ENCODE assay signal across 21 mouse cellular contexts in genomic region chr7:111748571-111749071, GRCm38 (mm10). TPM values are rescaled to one million over a fixed set of nuclear protein-coding genes. Genes with fewer than 3 reads are reported as not detected.
DNase-seq lines count a peak whose midpoint lies in the region; ATAC-seq and TF ChIP-seq lines count a peak whose summit lies in the region.
"Had no signal": no experiment of that assay in that cellular context is flagged by ENCODE, and none has a peak within 500 bp of the region (broad histone marks: within the 10 kb centered on the region; RNA-seq: fewer than 3 reads in every experiment).

No protein-coding gene starts in this region.

- no peaks in the 10 kb centered on the region for H3K9me3 ChIP-seq in kidney, embryonic 15.5 days (replicated peaks)
- H3K9me3 ChIP-seq in midbrain, embryonic 13.5 days, result no peaks in the 10 kb centered on the region
- H3K9me3 ChIP-seq: heart, embryonic 15.5 days; midbrain, embryonic 15.5 days; neural tube, embryonic 15.5 days had no signal

- no peak for ATAC-seq in kidney, embryonic 15.5 days (replicated peaks; ENCODE audit: low FRiP score)
- no peak for ATAC-seq in midbrain, embryonic 13.5 days
- ATAC-seq: forebrain, embryonic 14.5 days; hindbrain, embryonic 16.5 days; intestine, embryonic 16.5 days; midbrain, embryonic 15.5 days had no signal

- no peaks in the 10 kb centered on the region for H3K36me3 ChIP-seq in kidney, embryonic 15.5 days
- H3K36me3 ChIP-seq in midbrain, embryonic 13.5 days, result no peaks in the 10 kb centered on the region
- H3K36me3 ChIP-seq: heart, embryonic 15.5 days; midbrain, embryonic 15.5 days; neural tube, embryonic 15.5 days had no signal

- H3K27ac ChIP-seq in layer of hippocampus, adult 2 months, result peak overlapping the region; percentile 58
- peak overlapping the region; percentile 20; the same call in 1 of the 2 replicates for H3K27ac ChIP-seq in left cerebral cortex, adult 2 months
- H3K27ac ChIP-seq in kidney, embryonic 15.5 days, result no peak overlapping the region
- no peak overlapping the region for H3K27ac ChIP-seq in midbrain, embryonic 13.5 days
- H3K27ac ChIP-seq: heart, embryonic 15.5 days; kidney, postnatal 0 days; liver, embryonic 14.5 days; midbrain, embryonic 15.5 days; neural tube, embryonic 15.5 days had no signal

- DNase-seq in right cerebral cortex, adult 18-20 months, result peak; percentile 75
- DNase-seq in right cerebral cortex, postnatal 14 days, result no peak
- peak; percentile 50 to 66 for DNase-seq in layer of hippocampus, adult 2 months (ENCODE audit: low spot score in 2 of 2)
- no peak for DNase-seq in left cerebral cortex, adult 2 months (ENCODE audit: extremely low spot score in 1 of 2, low spot score in 2 of 2)
- peak; percentile 78 for DNase-seq in telencephalon, adult 2 months (ENCODE audit: low read depth, low spot score)
- DNase-seq: adrenal gland, adult 8-10 months; cerebellum, adult 9-10 months; heart, adult 18-20 months; heart, postnatal 4 days; thymus, postnatal 25 days had no signal

- TF ChIP-seq CTCF in layer of hippocampus, adult 2 months (conservative IDR thresholded peaks at IDR 0.05), result no peak
- peak; percentile 5 for TF ChIP-seq CTCF in left cerebral cortex, adult 2 months (IDR thresholded peaks at IDR 0.05)

- intact Hi-C loops in left cerebral cortex, adult 2 months (cut with DNase I), result no loop called here

- 61% methylated on average over 3 of the region's 3 CpGs for WGBS in kidney, embryonic 15.5 days
- WGBS in midbrain, embryonic 13.5 days, result 95% methylated on average over 3 of the region's 3 CpGs

- no peaks in the 10 kb centered on the region for H3K27me3 ChIP-seq in kidney, embryonic 15.5 days
- H3K27me3 ChIP-seq in midbrain, embryonic 13.5 days, result no peaks in the 10 kb centered on the region
- H3K27me3 ChIP-seq: heart, embryonic 15.5 days; midbrain, embryonic 15.5 days; neural tube, embryonic 15.5 days had no signal

- H3K4me1 ChIP-seq in kidney, embryonic 15.5 days, result peaks cover 20% of the 10 kb centered on the region
- no peaks in the 10 kb centered on the region for H3K4me1 ChIP-seq in midbrain, embryonic 13.5 days (replicated peaks)
- H3K4me1 ChIP-seq: heart, embryonic 15.5 days; midbrain, embryonic 15.5 days had no signal

- H3K4me2 ChIP-seq in kidney, embryonic 15.5 days, result no peak overlapping the region
- H3K4me2 ChIP-seq in midbrain, embryonic 13.5 days (replicated peaks), result no peak overlapping the region
- H3K4me2 ChIP-seq: heart, embryonic 15.5 days; midbrain, embryonic 15.5 days; neural tube, embryonic 15.5 days had no signal

- no peak overlapping the region for H3K4me3 ChIP-seq in layer of hippocampus, adult 2 months
- H3K4me3 ChIP-seq in left cerebral cortex, adult 2 months, result no peak overlapping the region
- H3K4me3 ChIP-seq in kidney, embryonic 15.5 days (replicated peaks), result no peak overlapping the region
- H3K4me3 ChIP-seq in midbrain, embryonic 13.5 days (replicated peaks), result no peak overlapping the region
- H3K4me3 ChIP-seq: erythroblast, embryonic 14.5 days; heart, embryonic 15.5 days; midbrain, embryonic 15.5 days; neural tube, embryonic 15.5 days had no signal

- no peak overlapping the region for H3K9ac ChIP-seq in kidney, embryonic 15.5 days
- H3K9ac ChIP-seq in midbrain, embryonic 13.5 days (replicated peaks), result no peak overlapping the region
- H3K9ac ChIP-seq: heart, embryonic 15.5 days; liver, embryonic 14.5 days; midbrain, embryonic 15.5 days; neural tube, embryonic 15.5 days had no signal

RNA-seq across cellular contexts. Expression of gene Galnt18, which starts 31.2 kb away (rescaled TPM):
- 10 to 100 TPM; 55.7 to 62.1 TPM for total RNA-seq in layer of hippocampus, adult 2 months (2021)
- total RNA-seq in left cerebral cortex, adult 2 months (2021), result 10 to 100 TPM; 42.0 to 42.3 TPM
- 29.2 and 31.8 TPM in 2 replicates for polyA plus RNA-seq in kidney, embryonic 15.5 days (2015; fragmentation: Nextera tagmentation; extraction: Ambion mirVana)
- polyA plus RNA-seq in midbrain, embryonic 13.5 days (2015; fragmentation: Nextera tagmentation; extraction: Ambion mirVana), result 8.5 and 11.0 TPM in 2 replicates
- polyA plus RNA-seq: erythroblast, embryonic 14.5 days had no signal

Comparison
In these comparisons a context has a peak if more than half of its experiments do, and no peak if none do; other contexts are left out.
1. DNase-seq: peak in right cerebral cortex, adult 18-20 months (single experiment), layer of hippocampus, adult 2 months (2 of 2) and telencephalon, adult 2 months (single experiment); none in right cerebral cortex, postnatal 14 days (single experiment) and left cerebral cortex, adult 2 months (0 of 2).
2. H3K27ac ChIP-seq: peak in layer of hippocampus, adult 2 months (single experiment) and left cerebral cortex, adult 2 months (single experiment); none in kidney, embryonic 15.5 days (single experiment) and midbrain, embryonic 13.5 days (single experiment).